Comparison of ENCODE assay signal across 13 mouse cellular contexts in the genomic region with DNA sequence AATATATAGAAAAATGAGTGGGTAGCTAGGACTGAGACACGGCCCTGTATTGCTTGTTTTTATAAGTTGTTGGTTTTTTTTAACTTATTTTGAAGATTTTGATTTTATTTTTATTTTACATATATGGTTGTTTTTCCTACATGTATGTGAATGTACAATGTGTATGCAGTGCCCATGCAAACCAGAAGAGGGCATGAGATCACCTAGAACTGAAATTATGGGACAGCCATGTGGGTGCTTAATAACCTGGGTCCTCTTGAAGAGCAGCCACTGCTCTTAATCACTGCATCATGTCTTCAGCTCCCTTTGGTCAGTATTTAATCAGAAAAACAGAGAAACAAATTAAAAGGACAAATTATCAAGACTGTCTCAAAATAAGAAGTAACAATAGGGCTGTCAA. TPM values are rescaled to one million over a fixed set of nuclear protein-coding genes. Genes with fewer than 3 reads are reported as not detected.
DNase-seq lines count a peak whose midpoint lies in the region; ATAC-seq and TF ChIP-seq lines count a peak whose summit lies in the region.
"Had no signal": no experiment of that assay in that cellular context is flagged by ENCODE, and none has a peak within 500 bp of the region (broad histone marks: within the 10 kb centered on the region; RNA-seq: fewer than 3 reads in every experiment).

No protein-coding gene starts in this region.

- no peak for TF ChIP-seq POLR2A in CH12.LX (IDR thresholded peaks at IDR 0.05; ENCODE audit: low read depth, low read length)

- in situ Hi-C loops in CH12.LX (cut with MboI; ENCODE audit: low pct_ligation_motif_present, low pct_unique_long_range_greater_than_20kb, low sequenced_read_pairs): no loop called here

- H3K4me2 ChIP-seq in kidney, postnatal 0 days (ENCODE audit: low read length): no peak overlapping the region
- no peak overlapping the region for H3K4me2 ChIP-seq in CH12.LX (ENCODE audit: insufficient read depth, low read depth, poor library complexity, severe bottlenecking)
- H3K4me2 ChIP-seq: embryonic facial prominence, embryonic 13.5 days; limb, embryonic 13.5 days; neural tube, embryonic 15.5 days had no signal

- H3K27me3 ChIP-seq in kidney, postnatal 0 days (ENCODE audit: insufficient read depth, low read length): no peaks in the 10 kb centered on the region
- no peaks in the 10 kb centered on the region for H3K27me3 ChIP-seq in CH12.LX (replicated peaks)
- H3K27me3 ChIP-seq: embryonic facial prominence, embryonic 13.5 days; limb, embryonic 13.5 days; neural tube, embryonic 15.5 days had no signal

- H3K9ac ChIP-seq in kidney, postnatal 0 days (ENCODE audit: low read depth, low read length): no peak overlapping the region
- no peak overlapping the region for H3K9ac ChIP-seq in CH12.LX (ENCODE audit: insufficient read depth, low read depth)
- H3K9ac ChIP-seq: embryonic facial prominence, embryonic 13.5 days; limb, embryonic 13.5 days; neural tube, embryonic 15.5 days had no signal

- dilution Hi-C loops in CH12.LX (cut with MboI; ENCODE audit: extremely low pct_ligation_motif_present, extremely low pct_unique_long_range_greater_than_20kb, low sequenced_read_pairs): no loop called here

- no peak for TF ChIP-seq EP300 in CH12.LX (IDR thresholded peaks at IDR 0.05; ENCODE audit: low read length)

- H3K36me3 ChIP-seq in kidney, postnatal 0 days (ENCODE audit: insufficient read depth, low read length): no peaks in the 10 kb centered on the region
- H3K36me3 ChIP-seq in CH12.LX (replicated peaks in 1 of 2; ENCODE audit: control insufficient read depth in 1 of 2, insufficient read depth in 1 of 2, low read length in 1 of 2): no peaks in the 10 kb centered on the region
- H3K36me3 ChIP-seq: embryonic facial prominence, embryonic 13.5 days; limb, embryonic 13.5 days; neural tube, embryonic 15.5 days had no signal

- TF ChIP-seq CTCF in kidney, postnatal 0 days (IDR thresholded peaks at IDR 0.05; ENCODE audit: low read depth): peak; percentile 58
- peak in 1 of 2 experiments; percentile 55; a peak in 2 of 4 replicates for TF ChIP-seq CTCF in CH12.LX (conservative IDR thresholded peaks at IDR 0.05 in 1 of 2, IDR thresholded peaks at IDR 0.05 in 1 of 2; ENCODE audit: low read depth in 2 of 2, low read length in 2 of 2)

- TF ChIP-seq RAD21 in CH12.LX (IDR thresholded peaks at IDR 0.05; ENCODE audit: low read depth, low read length): peak; percentile 39

- DNase-seq in kidney, postnatal 0 days (ENCODE audit: low spot score): no peak
- DNase-seq in kidney, adult 11 months: no peak
- no peak for DNase-seq in CH12.LX (ENCODE audit: extremely low read depth)
- DNase-seq in R1 (ENCODE audit: low read depth, low spot score): peak; percentile 38
- DNase-seq in naive thymus-derived CD4-positive, alpha-beta T cell, adult 2 months (ENCODE audit: low read depth): peak; percentile 44
- DNase-seq in cerebellum, adult 8-10 months: no peak
- DNase-seq in right cerebral cortex, postnatal 4 days: no peak
- DNase-seq: cerebellum, adult 18-20 months had no signal

- ATAC-seq in kidney, postnatal 0 days (replicated peaks; ENCODE audit: low FRiP score, low read depth): no peak

- H3K27ac ChIP-seq in kidney, postnatal 0 days: no peak overlapping the region
- H3K27ac ChIP-seq in CH12.LX (ENCODE audit: insufficient read depth, low read depth): no peak overlapping the region
- H3K27ac ChIP-seq: embryonic facial prominence, embryonic 13.5 days; limb, embryonic 13.5 days; neural tube, embryonic 15.5 days had no signal

- no peaks in the 10 kb centered on the region for H3K9me3 ChIP-seq in kidney, postnatal 0 days (replicated peaks; ENCODE audit: low read length)
- H3K9me3 ChIP-seq in CH12.LX (replicated peaks; ENCODE audit: low read length): peaks cover 6% of the 10 kb centered on the region
- H3K9me3 ChIP-seq: limb, embryonic 13.5 days; neural tube, embryonic 15.5 days had no signal

- no peaks in the 10 kb centered on the region for H3K79me2 ChIP-seq in CH12.LX (replicated peaks; ENCODE audit: control insufficient read depth, extremely low read depth, insufficient read depth, poor library complexity, severe bottlenecking)

- no peaks in the 10 kb centered on the region for H3K4me1 ChIP-seq in kidney, postnatal 0 days (replicated peaks; ENCODE audit: insufficient read depth, low read length)
- H3K4me1 ChIP-seq in CH12.LX (ENCODE audit: control insufficient read depth in 1 of 2, insufficient read depth in 2 of 2): peaks cover 0 to under 1% of the 10 kb centered on the region in 2 experiments; a peak in 1 of 4 replicates
- H3K4me1 ChIP-seq: embryonic facial prominence, embryonic 13.5 days; neural tube, embryonic 15.5 days had no signal

- H3K4me3 ChIP-seq in kidney, postnatal 0 days (replicated peaks; ENCODE audit: low read depth, low read length): no peak overlapping the region
- H3K4me3 ChIP-seq in CH12.LX (replicated peaks in 1 of 3; ENCODE audit: low read depth in 2 of 3, low read length in 2 of 3, poor library complexity in 1 of 3): no peak overlapping the region
- H3K4me3 ChIP-seq: embryonic facial prominence, embryonic 13.5 days; limb, embryonic 13.5 days; neural tube, embryonic 15.5 days had no signal

- WGBS in kidney, postnatal 0 days: 88% methylated on average over 1 of the region's 1 CpGs

TF ChIP-seq in CH12.LX, 34 proteins besides CTCF, POLR2A, EP300 and RAD21:
- no peak for TF ChIP-seq ZNF384 (IDR thresholded peaks at IDR 0.05; ENCODE audit: low read depth, low read length)
- peak; percentile 38 for TF ChIP-seq SMC3 (IDR thresholded peaks at IDR 0.05; ENCODE audit: low read depth, low read length)
- TF ChIP-seq MAX (IDR thresholded peaks at IDR 0.05; ENCODE audit: low read length): no peak
- no peak for TF ChIP-seq MAZ (IDR thresholded peaks at IDR 0.05; ENCODE audit: low read depth, low read length)
- no peak for TF ChIP-seq SIN3A (IDR thresholded peaks at IDR 0.05; ENCODE audit: low read length)

RNA-seq across cellular contexts. Expression of a gene that starts 15.2 kb away (rescaled TPM):
- polyA plus RNA-seq in kidney, postnatal 0 days (2015; fragmentation: Nextera tagmentation; extraction: Ambion mirVana): 192 and 199 TPM in 2 replicates
- total RNA-seq in CH12.LX (2012; rRNA removed): 9.7 and 11.4 TPM in 2 replicates
- total RNA-seq in CH12.LX (2014; rRNA removed): 46.4 and 50.2 TPM in 2 replicates
- polyA plus RNA-seq in CH12.LX (2012; ENCODE audit: insufficient read length, low read depth): 19.3 and 19.7 TPM in 2 replicates

RNA-seq across cellular contexts. Expression of a gene that starts 15.2 kb away (rescaled TPM):
- 146 and 152 TPM in 2 replicates for polyA plus RNA-seq in kidney, postnatal 0 days (2015; fragmentation: Nextera tagmentation; extraction: Ambion mirVana)
- total RNA-seq in CH12.LX (2012; rRNA removed): 56.7 and 58.8 TPM in 2 replicates
- 51.4 and 54.9 TPM in 2 replicates for total RNA-seq in CH12.LX (2014; rRNA removed)
- 293 and 310 TPM in 2 replicates for polyA plus RNA-seq in CH12.LX (2012; ENCODE audit: insufficient read length, low read depth)

RNA-seq across cellular contexts. Expression of a gene that starts 29.2 kb away (rescaled TPM):
- polyA plus RNA-seq in kidney, postnatal 0 days (2015; fragmentation: Nextera tagmentation; extraction: Ambion mirVana): 0.96 TPM in 1 of 2 replicates, not detected in the other
- total RNA-seq in CH12.LX (2012; rRNA removed) (not detected in 2 replicates), CH12.LX (2014; rRNA removed) (not detected in 2 replicates)
- 1.5 and 2.1 TPM in 2 replicates for polyA plus RNA-seq in CH12.LX (2012; ENCODE audit: insufficient read length, low read depth)
- total RNA-seq: heart, postnatal 25 days had no signal
- polyA plus RNA-seq: embryonic facial prominence, embryonic 13.5 days; kidney, embryonic 16.5 days; limb, embryonic 13.5 days had no signal

Comparison
In these comparisons a context has a peak if more than half of its experiments do, and no peak if none do; other contexts are left out.
1. DNase-seq: peak in R1 (single experiment) and naive thymus-derived CD4-positive, alpha-beta T cell, adult 2 months (single experiment); none in kidney, postnatal 0 days (single experiment), kidney, adult 11 months (single experiment), CH12.LX (single experiment), cerebellum, adult 8-10 months (single experiment) and right cerebral cortex, postnatal 4 days (single experiment).